Mouse (Mus musculus) olfactory bulb, adult 2 months (tissue): ENCODE measurements around the gene Mpped1.

Experiments
- CTCF ChIP-seq: fragments of 200-500 bp; IDR thresholded peaks from 2 replicates; pipeline ENCODE4 v1.5.1; 2012; ENCODE audit warnings: low read depth, mild to moderate bottlenecking, low read length, moderate library complexity; ENCODE audit not compliant: insufficient read depth
- POLR2A ChIP-seq: fragments of 200-500 bp; IDR thresholded peaks from 2 replicates; pipeline ENCODE4 v1.6.1; 2012; ENCODE audit warnings: mild to moderate bottlenecking, low read depth, low read length, moderate library complexity; ENCODE audit not compliant: insufficient read depth

GRCm38 (mm10) chr15:83798964-83799363 is 19.7 kb downstream of the Mpped1 start:
- TF ChIP-seq POLR2A = no peak
- TF ChIP-seq CTCF = no peak
